Mouse (Mus musculus): ENCODE measurements around the gene Astl.

Astl gene

GRCm38 (mm10) chr2:127367126-127367820 is 28.8 kb downstream of the Astl start:
- DNase-seq (ENCODE audit: low read depth, low spot score): no peak

GRCm38 (mm10) chr2:127369703-127370376 is 31.4 kb downstream of the Astl start:
- no peak for DNase-seq (ENCODE audit: low read depth, low spot score)

GRCm38 (mm10) chr2:127370561-127371483 is 32.4 kb downstream of the Astl start:
- no peak for DNase-seq (ENCODE audit: low read depth, low spot score)

GRCm38 (mm10) chr2:127371484-127371861 is 33.0 kb downstream of the Astl start:
- no peak for DNase-seq (ENCODE audit: low read depth, low spot score)

- DNase-seq (ENCODE audit: low read depth, low spot score): no peak
Measured at GRCm38 (mm10) chr2:127372082-127372481, 33.6 kb downstream of the Astl start.

- DNase-seq (ENCODE audit: low read depth, low spot score): no peak
Measured at GRCm38 (mm10) chr2:127374131-127374530, 35.7 kb downstream of the Astl start.

- no peak for DNase-seq (ENCODE audit: low read depth, low spot score)
Measured at GRCm38 (mm10) chr2:127375087-127375486, 36.6 kb downstream of the Astl start.

GRCm38 (mm10) chr2:127375759-127376341 is 37.4 kb downstream of the Astl start:
- DNase-seq (ENCODE audit: low read depth, low spot score): no peak

- no peak for DNase-seq (ENCODE audit: low read depth, low spot score)
Measured at GRCm38 (mm10) chr2:127376423-127377051, 38.1 kb downstream of the Astl start.

GRCm38 (mm10) chr2:127377942-127378610 is 39.6 kb downstream of the Astl start:
- no peak for DNase-seq (ENCODE audit: low read depth, low spot score)

- no peak for DNase-seq (ENCODE audit: low read depth, low spot score)
Measured at GRCm38 (mm10) chr2:127378611-127378990, 40.2 kb downstream of the Astl start.

GRCm38 (mm10) chr2:127379250-127379649 is 40.8 kb downstream of the Astl start:
- no peak for DNase-seq (ENCODE audit: low read depth, low spot score)

GRCm38 (mm10) chr2:127383881-127384280 is 45.4 kb downstream of the Astl start:
- DNase-seq (ENCODE audit: low read depth, low spot score): no peak

- DNase-seq (ENCODE audit: low read depth, low spot score): no peak
Measured at GRCm38 (mm10) chr2:127387521-127387920, 49.1 kb downstream of the Astl start.

- DNase-seq (ENCODE audit: low read depth, low spot score): no peak
Measured at GRCm38 (mm10) chr2:127390352-127390751, 51.9 kb downstream of the Astl start.

GRCm38 (mm10) chr2:127390846-127391245 is 52.4 kb downstream of the Astl start:
- no peak for DNase-seq (ENCODE audit: low read depth, low spot score)

- no peak for DNase-seq (ENCODE audit: low read depth, low spot score)
Measured at GRCm38 (mm10) chr2:127391323-127391722, 52.9 kb downstream of the Astl start.

GRCm38 (mm10) chr2:127394606-127395161 is 56.2 kb downstream of the Astl start:
- DNase-seq (ENCODE audit: low read depth, low spot score): no peak

- no peak for DNase-seq (ENCODE audit: low read depth, low spot score)
Measured at GRCm38 (mm10) chr2:127398738-127399137, 60.3 kb downstream of the Astl start.
